Mouse (Mus musculus) embryonic facial prominence, embryonic 15.5 days (tissue): Measurements from ENCODE around the gene Phldb2. TPM values are rescaled to one million over a fixed set of nuclear protein-coding genes. Genes with fewer than 3 reads are reported as not detected.

Source experiments
- ATAC-seq: fragments of 200-750 bp; cut with Nextera tagmentation; 2 replicates; pipeline ENCODE4 v1.8.0; 2017; ENCODE audit warnings: low read depth, moderate TSS enrichment; ENCODE audit not compliant: insufficient number of reproducible peaks, low FRiP score, low TSS enrichment
- H3K27ac ChIP-seq: fragments of 300-500 bp; sonication (generic); replicated peaks from 2 replicates; pipeline ENCODE4 v1.5.1; 2015; ENCODE audit warnings: mild to moderate bottlenecking, inconsistent platforms
- H3K27me3 ChIP-seq: fragments of 300-500 bp; sonication (generic); 2 replicates; pipeline ENCODE4 v1.6.1; 2015; ENCODE audit warnings: inconsistent platforms
- H3K36me3 ChIP-seq: fragments of 300-500 bp; sonication (generic); 2 replicates; pipeline ENCODE4 v1.6.1; 2015; ENCODE audit warnings: mild to moderate bottlenecking, inconsistent platforms
- H3K4me1 ChIP-seq: fragments of 300-500 bp; sonication (generic); 2 replicates; pipeline ENCODE4 v1.6.1; 2015; ENCODE audit warnings: inconsistent platforms
- H3K4me2 ChIP-seq: fragments of 300-500 bp; sonication (generic); replicated peaks from 2 replicates; pipeline ENCODE4 v1.6.1; 2015; ENCODE audit warnings: mild to moderate bottlenecking, inconsistent platforms
- H3K4me3 ChIP-seq: fragments of 300-500 bp; sonication (generic); replicated peaks from 2 replicates; pipeline ENCODE4 v1.5.1; 2015; ENCODE audit warnings: mild to moderate bottlenecking, inconsistent platforms
- H3K9ac ChIP-seq: fragments of 300-500 bp; sonication (generic); 2 replicates; pipeline ENCODE4 v1.6.1; 2015; ENCODE audit warnings: inconsistent platforms
- H3K9me3 ChIP-seq: fragments of 300-500 bp; sonication (generic); replicated peaks from 2 replicates; pipeline ENCODE4 v1.6.1; 2016; ENCODE audit warnings: inconsistent platforms
- WGBS: fragments of 180-500 bp; shearing (Covaris S2); methylation state at CpG from one replicate; pipeline ENCODE4 v1.1.7; 2015; 5-methylcytosine and 5-hydroxymethylcytosine counted together
- polyA plus RNA-seq: library from polyadenylated mRNA; unstranded; fragments of >200 nt; fragmentation: Nextera tagmentation; extraction: Ambion mirVana; gene quantifications from 2 replicates; pipeline ENCODE4 v1.2.1, GENCODE M21; 2015

Phldb2 gene
- polyA plus RNA-seq, 1 experiment from 2014 or later, result 42.1 TPM

DNA sequence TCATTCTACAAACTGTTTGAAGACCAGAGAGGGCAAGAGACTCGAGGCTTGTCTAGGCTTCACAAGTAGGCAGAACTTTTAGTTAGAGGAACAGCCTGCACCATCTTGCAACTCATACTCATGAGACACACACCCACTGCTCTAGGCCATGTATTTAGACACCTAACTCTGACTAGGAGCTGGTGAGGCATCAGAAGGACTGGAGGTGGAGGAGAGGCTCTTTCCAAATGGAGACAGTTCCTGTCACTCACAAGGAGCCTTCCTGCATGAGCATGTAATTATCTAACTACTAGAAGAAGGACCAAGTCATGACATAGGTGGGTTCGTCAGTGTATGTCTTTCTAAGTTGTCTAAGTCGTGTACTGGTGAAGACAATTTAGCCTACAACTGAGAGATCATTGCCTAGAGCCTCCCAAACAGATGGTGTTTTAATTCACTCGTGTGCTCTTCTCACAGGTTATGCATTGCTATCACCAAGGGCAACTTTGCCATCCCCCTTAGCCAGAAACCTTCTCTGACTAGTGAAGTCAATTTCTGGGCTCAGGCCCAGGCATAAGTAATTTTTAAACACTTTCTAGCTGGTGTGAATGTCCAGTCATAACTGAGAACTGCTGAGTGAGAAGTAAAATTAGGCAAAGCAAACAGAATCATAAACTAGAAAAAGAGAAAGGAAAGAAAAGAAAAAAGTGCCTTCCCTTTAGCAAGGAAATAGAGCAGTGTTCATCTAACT is 62.8 kb downstream of the Phldb2 start:
- no peak overlapping the region for H3K4me2 ChIP-seq
- H3K4me3 ChIP-seq, result no peak overlapping the region
- H3K27me3 ChIP-seq, result no peaks in the 10 kb centered on the region
- H3K9me3 ChIP-seq, result no peaks in the 10 kb centered on the region
- peaks cover 17% of the 10 kb centered on the region for H3K4me1 ChIP-seq
- ATAC-seq, result no peak
- no peak overlapping the region for H3K9ac ChIP-seq
- no peaks in the 10 kb centered on the region for H3K36me3 ChIP-seq
- 68% methylated on average over 4 of the region's 4 CpGs for WGBS
- H3K27ac ChIP-seq, result no peak overlapping the region

DNA sequence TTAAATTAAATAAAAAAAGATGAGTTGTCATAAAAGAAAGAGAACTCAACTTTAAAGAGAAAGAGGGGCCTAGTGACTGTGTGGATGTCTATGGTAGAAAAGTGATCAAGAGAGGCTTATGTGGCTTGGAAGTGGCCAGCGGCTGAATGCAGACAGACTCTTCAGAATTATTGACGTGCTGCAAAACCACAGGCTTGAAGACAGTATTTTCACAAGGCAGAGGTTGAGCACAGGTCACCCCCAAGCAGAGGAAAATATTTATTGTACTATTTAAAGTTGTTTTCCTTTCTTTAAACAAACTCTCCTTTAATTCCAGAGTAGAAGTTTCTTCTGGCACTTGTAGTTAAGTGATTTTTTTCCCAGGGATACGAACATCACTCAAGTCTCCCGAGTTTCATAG is 63.8 kb downstream of the Phldb2 start:
- Histone ChIP-seq H3K9me3 (no peaks in the 10 kb centered on the region), H3K9ac (no peak overlapping the region), H3K27me3 (no peaks in the 10 kb centered on the region), H3K4me1 (peaks cover 11% of the 10 kb centered on the region; the same call in 1 of the 2 replicates), H3K4me3 (no peak overlapping the region), H3K36me3 (no peaks in the 10 kb centered on the region), H3K4me2 (no peak overlapping the region), H3K27ac (no peak overlapping the region)
- ATAC-seq, result no peak
- WGBS, result 67% methylated on average over 4 of the region's 4 CpGs

DNA sequence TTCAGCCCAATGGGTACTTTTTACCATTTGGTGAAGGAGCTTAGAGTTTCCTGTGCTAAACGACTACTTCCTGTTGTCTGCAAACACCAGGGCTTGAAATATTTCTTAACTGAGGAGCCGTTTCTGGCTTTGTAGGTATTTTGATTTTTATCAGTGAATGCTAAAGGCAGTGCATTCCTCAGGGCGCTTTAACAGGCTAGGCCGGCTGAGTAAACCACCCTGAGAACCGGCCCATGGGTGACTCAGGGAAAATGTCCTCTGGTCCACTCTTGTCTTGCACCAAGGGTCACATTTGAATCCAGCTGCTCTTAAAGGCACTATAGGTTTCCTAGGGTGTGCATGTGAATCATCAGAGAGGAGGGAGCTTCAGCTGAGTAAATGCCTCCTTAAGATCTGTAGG is 66.8 kb downstream of the Phldb2 start:
- no peak for ATAC-seq
- Histone ChIP-seq H3K4me3 (no peak overlapping the region), H3K4me2 (no peak overlapping the region), H3K27ac (no peak overlapping the region), H3K9me3 (no peaks in the 10 kb centered on the region), H3K27me3 (no peaks in the 10 kb centered on the region), H3K4me1 (no peaks in the 10 kb centered on the region), H3K9ac (no peak overlapping the region), H3K36me3 (no peaks in the 10 kb centered on the region)
- WGBS, result 55% methylated on average over 5 of the region's 5 CpGs

DNA sequence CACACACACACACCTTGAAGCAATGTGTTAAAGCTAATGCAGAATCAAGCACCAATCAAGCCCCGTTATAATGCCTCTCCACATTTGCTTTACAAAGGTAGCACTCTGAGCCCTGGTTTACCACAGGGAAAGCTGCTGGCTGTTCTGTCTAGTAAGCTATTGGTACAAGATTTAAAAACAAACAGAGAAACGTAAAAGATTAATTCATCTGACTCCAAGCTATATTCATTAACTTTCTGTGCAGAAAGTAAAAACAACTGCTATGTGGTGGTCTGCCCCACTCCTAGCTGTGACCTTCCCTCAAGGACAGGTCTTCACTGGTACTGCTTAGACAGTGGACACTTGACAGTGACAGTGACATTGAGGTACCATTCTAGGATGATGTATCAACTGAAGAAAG is 69.2 kb downstream of the Phldb2 start:
- 79% methylated on average over 2 of the region's 2 CpGs for WGBS
- H3K9me3 ChIP-seq, result no peaks in the 10 kb centered on the region
- no peak overlapping the region for H3K9ac ChIP-seq
- no peaks in the 10 kb centered on the region for H3K36me3 ChIP-seq
- ATAC-seq, result no peak
- no peaks in the 10 kb centered on the region for H3K4me1 ChIP-seq
- H3K4me2 ChIP-seq, result no peak overlapping the region
- H3K4me3 ChIP-seq, result no peak overlapping the region
- H3K27me3 ChIP-seq, result no peaks in the 10 kb centered on the region
- no peak overlapping the region for H3K27ac ChIP-seq

DNA sequence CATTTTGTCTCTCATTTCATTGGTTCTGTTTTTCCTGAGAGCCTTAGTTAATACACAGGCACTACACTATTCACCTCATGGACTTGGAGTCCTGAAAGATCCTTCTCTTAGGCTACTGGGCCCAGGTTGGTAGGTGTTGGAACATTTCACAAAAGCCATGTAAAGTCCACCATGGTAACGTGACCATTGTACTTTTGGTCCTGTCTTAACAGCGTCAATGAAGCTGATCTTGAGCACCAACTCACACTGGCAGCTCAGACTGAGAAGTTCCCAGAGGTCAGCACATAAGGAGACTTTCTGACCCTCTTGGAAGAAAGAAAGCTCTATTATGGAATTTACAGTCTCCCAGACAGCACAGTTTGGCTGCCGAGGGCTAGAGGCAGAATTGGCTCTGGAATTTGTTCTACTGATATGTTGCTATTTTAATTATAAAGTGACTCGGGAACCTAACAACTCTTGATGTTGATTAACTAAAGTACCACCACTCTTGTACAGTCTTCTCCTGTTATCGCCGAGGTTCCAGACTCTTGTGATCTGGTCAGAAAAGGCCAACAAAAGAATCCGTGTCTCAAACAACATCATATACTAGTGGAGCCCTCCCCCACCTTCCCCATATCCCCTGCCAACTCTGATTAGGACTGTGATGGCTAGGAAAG is 72.1 kb downstream of the Phldb2 start:
- Histone ChIP-seq H3K9ac (no peak overlapping the region), H3K4me1 (peaks cover 4% of the 10 kb centered on the region; the same call in 1 of the 2 replicates), H3K9me3 (no peaks in the 10 kb centered on the region), H3K27me3 (no peaks in the 10 kb centered on the region), H3K36me3 (no peaks in the 10 kb centered on the region), H3K4me3 (no peak overlapping the region), H3K4me2 (no peak overlapping the region), H3K27ac (no peak overlapping the region)
- no peak for ATAC-seq
- WGBS, result 68% methylated on average over 7 of the region's 7 CpGs

DNA sequence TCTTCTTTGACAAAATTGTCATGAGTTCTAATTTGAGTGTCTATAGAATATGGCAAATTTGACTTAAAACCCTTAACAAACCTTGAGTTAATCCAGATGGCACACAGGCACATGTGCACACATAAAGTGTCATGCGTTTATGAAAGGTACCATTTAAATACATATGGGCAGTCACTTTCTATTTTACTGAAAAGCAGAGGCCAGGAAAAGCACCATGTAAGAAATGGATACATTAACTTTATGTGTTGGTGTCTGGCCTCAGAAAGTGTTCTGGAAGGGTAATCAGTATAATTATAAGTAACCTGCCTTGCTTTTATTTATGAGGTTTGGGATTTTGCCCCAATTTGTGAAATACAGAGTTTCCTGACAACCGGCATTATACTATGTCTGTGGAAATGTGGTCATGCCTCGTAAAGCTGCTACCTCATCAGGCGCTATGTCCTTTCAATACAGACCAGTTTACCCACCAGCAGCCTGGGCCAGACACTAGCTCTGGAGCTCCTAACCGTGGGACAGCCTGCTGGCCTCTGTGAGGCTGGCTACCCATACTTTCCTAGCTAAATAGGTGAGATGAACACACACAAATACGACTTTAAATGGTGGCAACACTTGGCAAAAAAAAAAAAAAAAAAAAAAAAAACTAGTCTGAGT is 73.2 kb downstream of the Phldb2 start:
- Histone ChIP-seq H3K27me3 (no peaks in the 10 kb centered on the region), H3K9ac (no peak overlapping the region), H3K4me2 (no peak overlapping the region), H3K36me3 (no peaks in the 10 kb centered on the region), H3K4me1 (peaks cover 4% of the 10 kb centered on the region; the same call in 1 of the 2 replicates), H3K27ac (no peak overlapping the region), H3K4me3 (no peak overlapping the region), H3K9me3 (no peaks in the 10 kb centered on the region)
- 73% methylated on average over 6 of the region's 6 CpGs for WGBS
- ATAC-seq, result no peak

DNA sequence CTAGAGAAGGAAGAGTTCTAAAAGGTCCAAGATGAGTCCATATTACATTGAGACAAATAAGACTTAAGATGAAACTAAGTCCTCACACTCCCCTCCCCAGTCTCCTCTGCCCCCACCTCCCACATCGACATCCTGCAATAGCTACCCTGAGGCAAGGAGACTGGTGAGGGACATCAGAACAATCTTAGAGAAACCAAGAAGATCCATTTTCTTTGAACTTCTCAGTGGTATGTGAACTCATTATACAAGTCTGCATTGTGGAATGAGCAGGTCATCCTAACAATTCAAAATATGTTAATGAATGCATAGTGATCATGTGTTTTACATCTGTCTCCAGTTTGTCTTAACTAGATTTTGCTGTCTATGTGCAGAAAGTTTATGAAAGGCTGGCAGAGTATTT is 75.7 kb downstream of the Phldb2 start:
- no peaks in the 10 kb centered on the region for H3K36me3 ChIP-seq
- H3K27ac ChIP-seq, result no peak overlapping the region
- H3K9me3 ChIP-seq, result no peaks in the 10 kb centered on the region
- no peak overlapping the region for H3K9ac ChIP-seq
- ATAC-seq, result no peak
- no peak overlapping the region for H3K4me3 ChIP-seq
- H3K4me2 ChIP-seq, result no peak overlapping the region
- H3K4me1 ChIP-seq, result peaks cover 4% of the 10 kb centered on the region; the same call in 1 of the 2 replicates
- no peaks in the 10 kb centered on the region for H3K27me3 ChIP-seq
- 27% methylated on average over 1 of the region's 1 CpGs for WGBS

DNA sequence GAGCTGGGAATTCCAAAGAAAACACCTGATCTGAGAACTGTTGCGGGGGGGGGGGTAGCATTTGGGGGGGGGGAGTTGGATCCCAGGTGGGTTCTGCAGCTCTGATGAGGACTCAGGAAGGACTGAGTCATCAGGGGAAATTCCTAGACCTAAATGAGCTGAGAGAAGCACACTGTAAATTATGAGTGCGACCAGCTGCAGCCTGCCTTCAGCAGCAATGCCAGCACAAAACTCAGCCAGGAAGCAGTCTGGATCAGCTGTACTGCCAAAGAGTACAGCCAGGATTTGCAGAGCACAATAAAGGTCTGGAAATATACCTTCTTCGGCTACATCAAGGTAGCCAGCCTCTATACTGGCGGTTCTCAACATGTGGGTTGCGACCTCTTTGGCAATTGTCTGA is 76.2 kb downstream of the Phldb2 start:
- no peaks in the 10 kb centered on the region for H3K27me3 ChIP-seq
- no peaks in the 10 kb centered on the region for H3K36me3 ChIP-seq
- WGBS, result 58% methylated on average over 5 of the region's 5 CpGs
- H3K4me1 ChIP-seq, result peaks cover 4% of the 10 kb centered on the region; the same call in 1 of the 2 replicates
- H3K9ac ChIP-seq, result no peak overlapping the region
- H3K27ac ChIP-seq, result no peak overlapping the region
- ATAC-seq, result no peak
- H3K9me3 ChIP-seq, result no peaks in the 10 kb centered on the region
- H3K4me2 ChIP-seq, result no peak overlapping the region
- no peak overlapping the region for H3K4me3 ChIP-seq

DNA sequence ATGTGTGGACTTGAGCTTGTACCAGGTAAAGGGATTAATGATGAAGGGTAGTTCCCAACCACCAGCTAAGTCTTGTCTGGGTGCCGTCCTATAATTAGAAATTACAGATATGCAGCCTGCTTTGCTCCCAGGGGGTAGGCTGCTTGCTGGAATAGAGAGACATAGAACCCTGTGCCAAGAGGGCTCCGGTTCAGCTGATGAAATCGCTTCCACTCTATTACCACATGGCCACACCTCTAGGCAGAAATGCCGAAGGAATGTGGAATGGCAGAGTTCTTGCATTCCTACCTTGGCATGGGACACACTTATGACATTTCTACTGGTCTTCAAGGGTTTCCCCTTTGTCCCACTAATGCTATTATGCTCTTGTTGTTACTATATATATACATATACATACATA is 80.0 kb downstream of the Phldb2 start:
- ATAC-seq, result no peak
- Histone ChIP-seq H3K4me1 (peaks cover 4% of the 10 kb centered on the region; the same call in 1 of the 2 replicates), H3K4me3 (no peak overlapping the region), H3K4me2 (no peak overlapping the region), H3K36me3 (no peaks in the 10 kb centered on the region), H3K27ac (no peak overlapping the region), H3K27me3 (no peaks in the 10 kb centered on the region), H3K9me3 (no peaks in the 10 kb centered on the region), H3K9ac (no peak overlapping the region)
- 58% methylated on average over 4 of the region's 4 CpGs for WGBS

DNA sequence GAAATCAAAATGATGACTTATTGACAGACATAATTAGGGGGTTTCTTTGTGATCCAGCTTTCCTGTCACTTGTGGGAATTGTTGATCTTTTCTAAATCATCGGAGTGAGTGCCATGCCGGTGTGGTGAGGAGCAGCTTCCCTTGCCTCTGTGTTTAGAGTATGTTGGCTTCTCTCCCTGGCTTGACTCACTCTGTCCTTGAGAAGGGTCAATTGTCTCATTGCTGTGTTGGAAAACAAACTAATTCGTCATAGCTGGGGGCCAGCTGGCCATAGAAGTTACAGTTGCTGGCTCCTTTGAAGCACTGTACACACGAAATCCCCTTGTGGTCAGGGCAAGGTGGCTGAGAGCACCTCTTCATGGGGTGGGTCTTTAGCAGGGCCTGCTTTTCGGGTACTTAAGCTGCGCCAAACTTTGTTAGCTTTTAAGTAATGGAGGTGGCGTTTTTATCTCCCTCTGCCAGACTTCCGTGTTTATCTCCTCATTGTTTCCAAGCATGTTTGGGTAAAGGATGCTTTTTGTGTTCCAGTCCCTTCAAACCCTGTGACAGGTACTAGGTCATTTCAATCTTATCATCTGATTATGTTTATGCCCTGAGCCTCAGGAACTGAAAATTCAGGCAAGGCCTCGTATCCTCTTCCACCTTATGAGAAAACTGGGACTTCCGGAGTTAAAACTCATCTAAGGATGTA is 82.0 kb downstream of the Phldb2 start:
- WGBS, result 66% methylated on average over 10 of the region's 10 CpGs
- Histone ChIP-seq H3K27me3 (no peaks in the 10 kb centered on the region), H3K4me2 (no peak overlapping the region), H3K9ac (no peak overlapping the region), H3K4me3 (no peak overlapping the region), H3K4me1 (no peaks in the 10 kb centered on the region), H3K27ac (no peak overlapping the region), H3K9me3 (no peaks in the 10 kb centered on the region), H3K36me3 (no peaks in the 10 kb centered on the region)
- no peak for ATAC-seq

DNA sequence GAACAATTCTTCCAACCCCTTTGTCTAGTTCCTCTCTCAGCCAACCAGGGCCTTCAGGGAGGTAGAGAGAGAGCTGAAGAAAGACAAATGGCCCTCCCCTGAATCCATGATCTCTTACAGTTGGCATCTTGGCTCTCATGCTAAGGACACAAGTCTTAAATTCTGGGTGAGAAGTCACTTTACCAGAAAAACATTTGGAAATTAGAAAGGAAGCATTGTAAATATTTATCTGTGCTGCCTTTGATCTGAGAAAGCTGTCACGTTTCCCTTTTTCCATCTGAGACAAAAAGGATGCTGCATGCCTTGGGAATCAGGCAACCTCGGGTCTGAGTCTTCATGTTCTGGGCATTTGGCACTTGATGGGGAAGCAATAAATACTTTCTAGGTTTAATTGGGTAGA is 82.7 kb downstream of the Phldb2 start:
- ATAC-seq, result no peak
- H3K27me3 ChIP-seq, result no peaks in the 10 kb centered on the region
- H3K36me3 ChIP-seq, result no peaks in the 10 kb centered on the region
- WGBS, result 40% methylated on average over 2 of the region's 2 CpGs
- no peak overlapping the region for H3K4me3 ChIP-seq
- H3K4me1 ChIP-seq, result no peaks in the 10 kb centered on the region
- no peaks in the 10 kb centered on the region for H3K9me3 ChIP-seq
- H3K9ac ChIP-seq, result no peak overlapping the region
- H3K4me2 ChIP-seq, result no peak overlapping the region
- H3K27ac ChIP-seq, result no peak overlapping the region
